Mouse (Mus musculus) monocyte, adult 5-6 weeks (primary cell): Measurements from ENCODE around the gene Slc16a10. TPM values are rescaled to one million over a fixed set of nuclear protein-coding genes. Genes with fewer than 3 reads are reported as not detected.

Source experiments
- ATAC-seq: fragments of 153-309, 156-312 bp; replicated peaks from 2 replicates; pipeline ENCODE4 v1.8.0; 2017; ENCODE audit warnings: mild to moderate bottlenecking; ENCODE audit not compliant: low TSS enrichment, insufficient number of reproducible peaks, severe bottlenecking, poor library complexity, low FRiP score
- total RNA-seq: library from RNA; stranded (forward); fragments of 200-1000, 200-491, 200-594 nt; gene quantifications from 3 replicates; pipeline ENCODE4 v1.2.3, GENCODE M21; 2017

Slc16a10 gene
- total RNA-seq, 1 experiment from 2014 or later, result 19.6 TPM

GRCm38 (mm10) chr10:40124096-40124495 is 18.0 kb downstream of the Slc16a10 start:
- ATAC-seq, result no peak

GRCm38 (mm10) chr10:40119466-40119865 is 22.6 kb downstream of the Slc16a10 start:
- no peak for ATAC-seq

GRCm38 (mm10) chr10:40118743-40119387 is 23.2 kb downstream of the Slc16a10 start:
- no peak for ATAC-seq

- ATAC-seq, result no peak
These were observed 28.5 kb downstream of the Slc16a10 start for GRCm38 (mm10) chr10:40113517-40114085.

GRCm38 (mm10) chr10:40112256-40112655 is 29.8 kb downstream of the Slc16a10 start:
- ATAC-seq, result no peak

GRCm38 (mm10) chr10:40109520-40109919 is 32.5 kb downstream of the Slc16a10 start:
- no peak for ATAC-seq

- no peak for ATAC-seq
These were observed 33.1 kb downstream of the Slc16a10 start for GRCm38 (mm10) chr10:40108992-40109391.

GRCm38 (mm10) chr10:40107995-40108394 is 34.1 kb downstream of the Slc16a10 start:
- no peak for ATAC-seq

GRCm38 (mm10) chr10:40105174-40105573 is 36.9 kb downstream of the Slc16a10 start:
- ATAC-seq, result no peak

GRCm38 (mm10) chr10:40103790-40104189 is 38.3 kb downstream of the Slc16a10 start:
- no peak for ATAC-seq

GRCm38 (mm10) chr10:40102986-40103385 is 39.1 kb downstream of the Slc16a10 start:
- no peak for ATAC-seq

GRCm38 (mm10) chr10:40102166-40102565 is 39.9 kb downstream of the Slc16a10 start:
- no peak for ATAC-seq

- ATAC-seq, result no peak
These were observed 43.6 kb downstream of the Slc16a10 start for GRCm38 (mm10) chr10:40098441-40098840.

- peak; percentile 83 for ATAC-seq
These were observed 44.5 kb downstream of the Slc16a10 start for GRCm38 (mm10) chr10:40097519-40097918.

GRCm38 (mm10) chr10:40094752-40095151 is 47.3 kb downstream of the Slc16a10 start:
- no peak for ATAC-seq

GRCm38 (mm10) chr10:40093526-40093925 is 48.5 kb downstream of the Slc16a10 start:
- peak; percentile 82 for ATAC-seq

- no peak for ATAC-seq
These were observed 50.6 kb downstream of the Slc16a10 start for GRCm38 (mm10) chr10:40091455-40091854.

- no peak for ATAC-seq
These were observed 51.3 kb downstream of the Slc16a10 start for GRCm38 (mm10) chr10:40090504-40091428.

- no peak for ATAC-seq
These were observed 57.5 kb downstream of the Slc16a10 start for GRCm38 (mm10) chr10:40084332-40085093.
